Mouse (Mus musculus) stomach, postnatal 0 days (tissue): ENCODE data around the gene Tsc22d1.

Experiments used
- CTCF ChIP-seq: IDR thresholded peaks from 2 replicates; pipeline ENCODE4 v1.5.1; 2016; ENCODE audit warnings: antibody characterized with exemption, low read depth, mild to moderate bottlenecking, moderate library complexity
- EP300 ChIP-seq: optimal IDR thresholded peaks from 2 replicates; pipeline ENCODE3; 2016; ENCODE audit warnings: antibody characterized with exemption

- TF ChIP-seq CTCF, result no peak
- no peak for TF ChIP-seq EP300
Measured at GRCm38 (mm10) chr14:76508701-76509100, 93.9 kb downstream of the Tsc22d1 start.
